Mouse (Mus musculus) midbrain, embryonic 13.5 days (tissue): Measurements from ENCODE around the gene Hs1bp3. TPM values are rescaled to one million over a fixed set of nuclear protein-coding genes. Genes with fewer than 3 reads are reported as not detected.

Experiments
- ATAC-seq: fragments of 200-750 bp; cut with Nextera tagmentation; 2 replicates; pipeline ENCODE4 v1.8.0; 2017; ENCODE audit warnings: mild to moderate bottlenecking, moderate TSS enrichment, moderate library complexity
- H3K27ac ChIP-seq: fragments of 300-500 bp; sonication (generic); 2 replicates; pipeline ENCODE4 v1.5.1; 2015; ENCODE audit warnings: inconsistent platforms, mild to moderate bottlenecking, moderate library complexity
- H3K27me3 ChIP-seq: fragments of 300-500 bp; sonication (generic); 2 replicates; pipeline ENCODE4 v1.6.1; 2015; ENCODE audit warnings: mild to moderate bottlenecking, inconsistent platforms
- H3K36me3 ChIP-seq: fragments of 300-500 bp; sonication (generic); 2 replicates; pipeline ENCODE4 v1.6.1; 2015; ENCODE audit warnings: mild to moderate bottlenecking, inconsistent platforms
- H3K4me1 ChIP-seq: fragments of 300-500 bp; sonication (generic); replicated peaks from 2 replicates; pipeline ENCODE4 v1.6.1; 2015; ENCODE audit warnings: inconsistent platforms
- H3K4me2 ChIP-seq: fragments of 300-500 bp; sonication (generic); replicated peaks from 2 replicates; pipeline ENCODE4 v1.6.1; 2015; ENCODE audit warnings: moderate library complexity, mild to moderate bottlenecking, inconsistent platforms
- H3K4me3 ChIP-seq: fragments of 300-500 bp; sonication (generic); replicated peaks from 2 replicates; pipeline ENCODE4 v1.5.1; 2015; ENCODE audit warnings: mild to moderate bottlenecking, inconsistent platforms
- H3K9ac ChIP-seq: fragments of 300-500 bp; sonication (generic); replicated peaks from 2 replicates; pipeline ENCODE4 v1.6.1; 2015; ENCODE audit warnings: mild to moderate bottlenecking, inconsistent platforms
- H3K9me3 ChIP-seq: fragments of 300-500 bp; sonication (generic); 2 replicates; pipeline ENCODE4 v1.6.1; 2016; ENCODE audit warnings: mild to moderate bottlenecking, inconsistent platforms
- WGBS: fragments of 180-500 bp; shearing (Covaris S2); methylation state at CpG from one replicate; pipeline ENCODE4 v1.1.7; 2015; 5-methylcytosine and 5-hydroxymethylcytosine counted together
- polyA plus RNA-seq: library from polyadenylated mRNA; unstranded; fragments of >200 nt; fragmentation: Nextera tagmentation; extraction: Ambion mirVana; gene quantifications from 2 replicates; pipeline ENCODE4 v1.2.1, GENCODE M21; 2015

The Hs1bp3 gene
- polyA plus RNA-seq, 1 experiment from 2014 or later = 9.0 TPM

DNA sequence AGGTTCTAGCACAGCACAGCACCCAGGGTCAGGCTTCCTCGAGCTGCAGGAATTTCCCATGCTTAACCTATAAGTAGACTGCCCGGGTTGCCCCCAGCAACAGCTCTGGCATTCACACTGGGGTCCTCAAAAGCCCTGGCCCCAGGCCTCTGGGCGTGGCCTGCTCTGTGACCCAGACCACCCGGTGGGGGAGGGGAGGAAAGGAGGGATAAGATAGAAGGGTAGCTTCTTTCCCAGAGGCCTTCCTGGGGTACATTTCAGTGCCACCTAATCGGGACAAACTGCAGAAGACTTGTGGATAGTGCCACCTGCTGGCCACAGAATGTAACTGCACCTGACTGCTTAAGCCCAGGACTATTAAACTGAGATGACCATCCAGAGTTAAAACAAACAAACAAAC lies 6.8 kb upstream of the Hs1bp3 start:
- peaks cover 64% of the 10 kb centered on the region for H3K27me3 ChIP-seq
- H3K9ac ChIP-seq = no peak overlapping the region
- no peaks in the 10 kb centered on the region for H3K9me3 ChIP-seq
- peaks cover 14% of the 10 kb centered on the region for H3K4me1 ChIP-seq
- H3K4me3 ChIP-seq = no peak overlapping the region
- peak; percentile 57 for ATAC-seq
- WGBS = under 1% methylated on average over 5 of the region's 5 CpGs
- no peak overlapping the region for H3K4me2 ChIP-seq
- H3K27ac ChIP-seq = no peak overlapping the region
- H3K36me3 ChIP-seq = no peaks in the 10 kb centered on the region

DNA sequence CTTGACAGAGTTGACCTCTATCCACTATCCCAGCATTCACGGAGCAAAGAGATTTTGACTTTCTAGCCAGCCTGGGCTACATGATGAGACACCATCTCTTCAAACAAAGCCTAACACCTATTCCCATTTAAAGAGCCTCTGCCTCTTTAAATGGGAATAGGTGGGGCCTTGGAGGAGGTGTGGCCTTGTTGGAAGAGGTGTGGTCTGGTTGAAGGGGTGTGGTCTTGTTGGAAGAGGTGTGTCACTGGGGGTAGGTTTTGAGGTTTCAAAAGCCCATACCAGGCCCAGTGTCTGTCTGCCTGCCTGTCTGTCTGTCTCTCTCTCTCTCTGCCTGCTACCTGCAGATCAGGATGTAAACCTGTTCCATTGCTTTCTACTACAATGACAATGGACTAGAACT lies 6.3 kb upstream of the Hs1bp3 start:
- H3K4me3 ChIP-seq = no peak overlapping the region
- H3K36me3 ChIP-seq = no peaks in the 10 kb centered on the region
- H3K4me1 ChIP-seq = peaks cover 9% of the 10 kb centered on the region
- 63% methylated on average over 1 of the region's 1 CpGs for WGBS
- H3K27ac ChIP-seq = no peak overlapping the region
- peaks cover 64% of the 10 kb centered on the region for H3K27me3 ChIP-seq
- no peaks in the 10 kb centered on the region for H3K9me3 ChIP-seq
- peak; percentile 9; the same call in 1 of the 2 replicates for ATAC-seq
- H3K9ac ChIP-seq = no peak overlapping the region
- H3K4me2 ChIP-seq = no peak overlapping the region

DNA sequence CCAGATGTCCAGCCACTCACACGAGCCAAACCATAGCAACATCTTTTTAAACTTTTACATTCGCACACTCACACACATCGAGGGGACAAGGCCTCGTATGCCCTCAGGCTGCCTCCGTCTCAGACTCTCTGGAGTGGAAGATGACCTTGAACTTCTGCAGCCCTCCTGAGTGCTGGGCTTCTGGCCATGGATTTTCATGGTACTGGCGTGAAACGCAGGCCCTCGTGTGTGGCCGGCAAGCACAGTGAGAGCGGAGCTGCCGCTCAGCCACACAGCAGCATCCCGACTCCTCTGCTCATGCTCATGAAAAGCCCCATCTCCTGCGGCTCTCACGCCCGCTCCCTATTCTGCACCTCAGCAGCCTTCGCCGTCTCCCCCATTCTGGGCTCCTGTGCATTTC lies 2.2 kb upstream of the Hs1bp3 start:
- peak overlapping the region; percentile 42; the same call in 1 of the 2 replicates for H3K9ac ChIP-seq
- no peak overlapping the region for H3K4me3 ChIP-seq
- H3K4me2 ChIP-seq = no peak overlapping the region
- peaks cover 19% of the 10 kb centered on the region for H3K4me1 ChIP-seq
- no peaks in the 10 kb centered on the region for H3K9me3 ChIP-seq
- peaks cover 33% of the 10 kb centered on the region for H3K27me3 ChIP-seq
- no peak overlapping the region for H3K27ac ChIP-seq
- no peaks in the 10 kb centered on the region for H3K36me3 ChIP-seq
- ATAC-seq = no peak
- WGBS = 40% methylated on average over 17 of the region's 17 CpGs

DNA sequence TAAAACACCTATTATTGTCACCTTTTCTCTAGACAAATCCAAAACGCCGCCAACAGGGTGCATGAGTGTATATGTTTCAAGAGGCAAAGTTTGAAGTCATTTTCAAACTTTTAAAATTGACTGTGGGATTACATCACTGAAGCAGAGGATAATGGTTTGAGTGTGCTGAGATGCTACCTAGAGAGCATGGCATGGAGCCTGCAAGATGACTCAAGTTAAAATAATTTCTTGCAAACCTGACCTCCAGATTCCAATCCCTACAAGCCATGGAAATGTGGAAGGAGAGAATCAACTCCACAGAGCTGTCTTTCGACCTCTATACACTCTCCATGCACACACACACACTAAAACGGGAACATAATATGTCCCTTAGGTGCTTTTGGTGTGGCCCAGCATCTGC lies 966 bp upstream of the Hs1bp3 start:
- WGBS = 87% methylated on average over 4 of the region's 4 CpGs
- no peak overlapping the region for H3K27ac ChIP-seq
- no peak overlapping the region for H3K4me3 ChIP-seq

DNA sequence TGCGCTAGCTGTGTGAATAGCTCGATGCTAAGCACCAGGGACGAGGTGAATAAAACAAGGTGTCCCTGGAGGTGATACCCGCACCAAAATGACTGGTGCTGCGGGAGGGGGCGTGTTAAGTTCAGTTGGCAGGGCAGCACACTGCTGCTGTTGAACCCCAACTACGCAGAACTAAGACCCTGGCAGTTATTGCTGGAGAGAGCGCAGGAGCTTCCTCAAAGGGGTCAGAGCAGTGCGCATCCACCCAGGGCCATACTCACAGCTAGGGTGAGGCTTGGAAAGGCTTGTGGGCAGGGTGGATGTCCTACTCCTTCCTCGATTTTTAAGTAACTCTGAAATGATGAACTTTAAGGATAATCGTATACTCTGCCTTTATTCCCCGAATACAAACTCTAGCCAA lies 541 bp downstream of the Hs1bp3 start:
- Histone ChIP-seq H3K4me2 (peak overlapping the region; percentile 78), H3K27me3 (peaks cover 28% of the 10 kb centered on the region), H3K36me3 (peaks cover 10% of the 10 kb centered on the region), H3K9me3 (no peaks in the 10 kb centered on the region), H3K9ac (peak overlapping the region; percentile 73), H3K27ac (no peak overlapping the region), H3K4me3 (peak overlapping the region; percentile 56), H3K4me1 (peaks cover 19% of the 10 kb centered on the region)
- WGBS = 20% methylated on average over 12 of the region's 12 CpGs
- peak; percentile 41 for ATAC-seq

More for the DNA sequence above, 966 bp upstream of the Hs1bp3 start:
- H3K36me3 ChIP-seq = no peaks in the 10 kb centered on the region
- H3K4me1 ChIP-seq = peaks cover 19% of the 10 kb centered on the region
- no peaks in the 10 kb centered on the region for H3K9me3 ChIP-seq
- H3K27me3 ChIP-seq = peaks cover 28% of the 10 kb centered on the region
- no peak for ATAC-seq
- no peak overlapping the region for H3K4me2 ChIP-seq
- H3K9ac ChIP-seq = no peak overlapping the region

DNA sequence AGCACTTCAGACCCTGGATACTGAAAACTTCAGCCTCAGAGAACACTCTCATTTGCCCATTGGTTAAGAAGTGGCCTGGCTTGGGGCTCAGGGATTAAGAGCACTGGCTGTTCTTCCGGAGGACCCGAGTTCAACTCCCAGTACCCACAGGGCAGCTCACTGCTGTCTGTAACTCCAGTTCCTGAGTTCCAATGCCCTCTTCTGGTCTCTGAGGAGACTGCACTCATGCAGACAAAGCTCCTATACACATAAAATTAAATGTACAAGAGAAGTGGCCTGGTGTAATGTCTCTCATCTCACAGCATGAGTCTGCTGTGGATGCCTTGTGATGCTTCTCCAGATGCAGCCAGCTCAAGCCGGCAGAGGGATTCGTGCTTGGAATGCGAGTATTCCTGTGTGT lies 3.3 kb downstream of the Hs1bp3 start:
- no peak overlapping the region for H3K9ac ChIP-seq
- H3K4me1 ChIP-seq = peaks cover 18% of the 10 kb centered on the region
- H3K36me3 ChIP-seq = peaks cover 23% of the 10 kb centered on the region
- H3K9me3 ChIP-seq = no peaks in the 10 kb centered on the region
- no peak overlapping the region for H3K27ac ChIP-seq
- no peak overlapping the region for H3K4me3 ChIP-seq
- 90% methylated on average over 5 of the region's 5 CpGs for WGBS
- no peak overlapping the region for H3K4me2 ChIP-seq
- ATAC-seq = no peak
- H3K27me3 ChIP-seq = peaks cover 11% of the 10 kb centered on the region

DNA sequence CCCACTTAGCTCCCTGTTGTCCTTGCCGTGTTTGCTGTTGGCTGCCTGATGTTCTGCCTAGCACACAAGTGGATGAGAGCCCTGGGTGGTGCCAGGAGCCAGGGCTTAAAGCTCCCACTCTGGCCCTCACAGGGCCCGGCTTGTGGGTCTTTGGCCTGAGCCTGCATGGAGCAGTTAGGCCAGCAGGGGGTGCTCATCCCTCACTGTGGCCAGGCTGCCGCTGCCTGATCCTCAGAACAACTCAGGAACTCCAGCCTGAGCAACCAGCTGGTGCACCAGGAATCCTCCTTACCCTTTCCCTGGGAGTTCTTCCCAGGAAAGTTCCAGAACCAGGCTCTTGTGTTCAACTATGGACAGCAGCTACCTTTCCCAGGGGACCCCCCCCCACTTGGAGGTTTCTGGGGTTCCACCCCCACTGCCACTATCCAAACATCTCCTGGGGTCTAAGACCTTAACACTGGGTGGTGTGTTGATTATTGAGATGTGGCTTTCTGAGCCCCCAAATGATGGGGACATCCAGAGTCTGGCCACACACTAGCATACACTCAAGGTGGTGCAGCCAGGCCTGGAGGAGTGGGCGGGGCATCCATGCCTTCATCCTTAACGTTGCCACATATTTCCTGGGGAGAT lies 7.0 kb downstream of the Hs1bp3 start:
- 0 out of 2 replicates have a peak, but pooled peaks cover 4% of the 10 kb centered on the region for H3K4me1 ChIP-seq
- no peak overlapping the region for H3K4me3 ChIP-seq
- peak; percentile 55 for ATAC-seq
- 49% methylated on average over 5 of the region's 5 CpGs for WGBS
- no peak overlapping the region for H3K4me2 ChIP-seq
- no peak overlapping the region for H3K9ac ChIP-seq
- H3K36me3 ChIP-seq = peaks cover 40% of the 10 kb centered on the region
- no peaks in the 10 kb centered on the region for H3K27me3 ChIP-seq
- no peak overlapping the region for H3K27ac ChIP-seq
- no peaks in the 10 kb centered on the region for H3K9me3 ChIP-seq

DNA sequence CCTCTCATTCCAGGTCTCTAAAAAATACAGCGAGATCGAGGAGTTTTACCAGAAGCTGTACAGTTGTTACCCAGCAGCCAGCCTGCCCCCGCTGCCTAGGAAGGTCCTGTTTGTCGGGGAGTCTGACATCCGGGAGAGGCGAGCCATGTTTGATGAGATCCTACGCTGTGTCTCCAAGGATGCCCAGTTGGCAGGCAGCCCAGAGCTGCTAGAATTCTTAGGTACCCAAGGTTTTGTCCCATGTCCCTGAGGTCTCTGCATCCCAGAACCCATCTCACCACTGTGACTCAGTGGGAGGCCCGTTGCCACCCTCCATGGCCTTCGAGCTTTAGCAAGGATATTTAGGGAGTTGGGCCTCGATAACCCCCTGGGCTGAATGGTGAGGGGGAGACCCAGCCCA lies 8.3 kb downstream of the Hs1bp3 start:
- H3K27ac ChIP-seq = no peak overlapping the region
- H3K9ac ChIP-seq = no peak overlapping the region
- peaks cover 40% of the 10 kb centered on the region for H3K36me3 ChIP-seq
- no peaks in the 10 kb centered on the region for H3K27me3 ChIP-seq
- 0 out of 2 replicates have a peak, but pooled peaks cover 5% of the 10 kb centered on the region for H3K4me1 ChIP-seq
- H3K4me2 ChIP-seq = no peak overlapping the region
- H3K4me3 ChIP-seq = no peak overlapping the region
- no peaks in the 10 kb centered on the region for H3K9me3 ChIP-seq
- 83% methylated on average over 10 of the region's 10 CpGs for WGBS
- ATAC-seq = no peak

DNA sequence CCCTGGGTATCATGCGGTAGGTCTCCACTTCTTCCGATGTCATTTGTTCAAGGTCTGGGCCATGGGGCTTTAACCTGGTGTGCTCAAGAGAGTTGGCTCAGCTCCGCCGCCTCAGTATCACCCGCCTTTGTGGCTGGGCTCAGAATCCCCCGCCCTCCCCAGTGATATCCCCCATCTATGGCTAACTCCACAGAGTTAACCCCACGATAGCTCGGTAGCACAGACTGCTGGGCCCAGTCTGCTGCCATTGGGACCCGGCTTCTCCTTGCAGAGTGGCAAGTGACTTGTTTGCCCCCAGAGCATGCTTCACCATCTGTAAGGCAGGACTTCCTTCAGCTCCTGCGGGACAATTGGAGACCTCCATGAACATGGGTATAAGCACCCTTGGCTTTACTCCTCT lies 10.9 kb downstream of the Hs1bp3 start:
- no peak overlapping the region for H3K9ac ChIP-seq
- H3K36me3 ChIP-seq = peaks cover 27% of the 10 kb centered on the region
- H3K4me2 ChIP-seq = no peak overlapping the region
- no peaks in the 10 kb centered on the region for H3K9me3 ChIP-seq
- WGBS = 95% methylated on average over 9 of the region's 10 CpGs
- no peak overlapping the region for H3K4me3 ChIP-seq
- H3K27ac ChIP-seq = no peak overlapping the region
- ATAC-seq = no peak
- no peaks in the 10 kb centered on the region for H3K27me3 ChIP-seq
- peaks cover 17% of the 10 kb centered on the region for H3K4me1 ChIP-seq

DNA sequence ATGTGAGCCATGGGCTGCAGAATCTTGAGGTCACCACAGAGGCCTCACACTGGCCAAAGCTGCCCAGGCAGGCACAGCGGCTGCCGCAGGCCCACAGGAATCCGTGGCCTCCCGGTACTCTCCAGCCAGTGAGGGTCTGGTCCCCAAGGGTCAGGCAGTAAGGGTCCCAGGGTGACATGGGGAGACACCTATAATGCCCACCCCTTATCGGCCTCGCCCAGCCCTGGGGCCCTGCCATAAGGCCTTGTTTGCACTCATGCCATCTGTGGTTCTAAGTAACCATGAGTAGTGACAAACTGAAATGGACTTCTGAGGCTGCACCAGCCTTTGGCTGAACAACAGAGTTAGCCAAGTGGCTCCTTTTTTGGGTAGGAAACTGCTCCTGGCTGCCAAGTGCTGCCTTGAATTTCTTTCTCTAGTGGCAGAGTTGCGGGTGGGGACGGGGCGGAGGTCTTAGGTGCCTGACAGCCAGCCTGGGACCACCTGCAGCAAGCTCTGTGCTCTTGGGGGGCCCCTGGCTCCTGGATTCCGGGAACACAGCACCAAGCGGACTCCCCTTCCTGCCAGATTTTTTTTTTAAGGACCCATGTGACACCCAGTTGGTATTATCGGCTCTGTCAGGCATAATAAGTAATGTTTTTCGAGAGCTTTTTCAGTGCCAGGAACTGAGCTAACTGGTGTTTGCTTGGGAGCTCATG lies 12.2 kb downstream of the Hs1bp3 start:
- 92% methylated on average over 13 of the region's 13 CpGs for WGBS
- no peaks in the 10 kb centered on the region for H3K27me3 ChIP-seq
- no peak overlapping the region for H3K4me2 ChIP-seq
- no peak overlapping the region for H3K27ac ChIP-seq
- H3K4me1 ChIP-seq = peaks cover 17% of the 10 kb centered on the region
- no peaks in the 10 kb centered on the region for H3K9me3 ChIP-seq
- H3K9ac ChIP-seq = no peak overlapping the region
- no peak overlapping the region for H3K4me3 ChIP-seq
- ATAC-seq = no peak
- peaks cover 23% of the 10 kb centered on the region for H3K36me3 ChIP-seq

DNA sequence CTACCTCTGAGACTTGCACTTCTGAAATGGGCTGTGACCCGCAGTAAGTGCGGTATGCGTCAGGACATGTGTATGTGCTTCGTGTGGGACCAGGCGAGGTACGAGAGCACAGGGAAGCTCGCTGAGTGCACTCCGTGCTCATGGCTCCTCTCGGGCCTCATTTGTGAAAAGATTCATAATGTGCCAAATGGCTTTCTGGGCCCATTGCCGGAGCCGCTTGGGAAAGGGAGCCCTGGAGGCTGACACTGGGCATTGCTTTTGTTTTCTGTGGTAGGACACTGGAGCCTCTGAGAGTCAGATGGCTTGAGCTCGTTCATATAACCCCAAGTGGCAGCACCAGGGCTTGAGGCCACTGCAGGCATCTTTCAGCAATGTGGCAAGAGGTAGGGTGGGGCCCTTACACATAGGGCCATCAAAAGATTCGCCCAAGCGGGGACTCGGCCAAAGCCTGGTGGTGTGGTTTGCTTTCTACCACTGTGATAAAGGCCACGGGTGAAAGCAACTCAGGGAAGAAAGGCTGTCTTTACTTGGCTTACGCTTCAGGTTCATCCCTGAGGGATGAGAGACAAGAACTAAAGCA lies 12.8 kb downstream of the Hs1bp3 start:
- Histone ChIP-seq H3K9me3 (no peaks in the 10 kb centered on the region), H3K4me1 (peaks cover 17% of the 10 kb centered on the region), H3K9ac (peak overlapping the region; percentile 14; the same call in 1 of the 2 replicates), H3K36me3 (peaks cover 20% of the 10 kb centered on the region), H3K27me3 (no peaks in the 10 kb centered on the region), H3K4me3 (no peak overlapping the region), H3K27ac (no peak overlapping the region), H3K4me2 (no peak overlapping the region)
- WGBS = 93% methylated on average over 17 of the region's 17 CpGs
- no peak for ATAC-seq
